Mouse (Mus musculus) gastrocnemius, postnatal 4 days (tissue): Measurements from ENCODE around the gene Zdhhc14. TPM values are rescaled to one million over a fixed set of nuclear protein-coding genes. Genes with fewer than 3 reads are reported as not detected.
A peak's percentile ranks its signal among the peaks of the same experiment; 100 is the strongest.

Source experiments
- DNase-seq, 2 experiments: peaks; one replicate each; pipeline ENCODE4 v3.0.0; 2021 to 2022; ENCODE audit warnings: low spot score in 2 of 2, mixed read lengths in 2 of 2
- long read RNA-seq, 2 experiments: library from polyadenylated mRNA; stranded (forward); transcript quantifications; one replicate each; pipeline ENCODE4 v2.0.0; 2021
- total RNA-seq, 2 experiments: library from RNA; stranded (reverse); gene quantifications; 2 replicates each; pipeline ENCODE4 v1.2.3; 2021

Gene Zdhhc14
- total RNA-seq = 1 to 10 TPM; 4.8 to 5.1 TPM
- long read RNA-seq, experiment 1, partial matches to known transcripts = 0 of 15 reads
- long read RNA-seq, experiment 1, other reads (novel, unspliced or antisense) = 14 of 15 reads
- long read RNA-seq, experiment 2, partial matches to known transcripts = 1 of 15 reads
- long read RNA-seq, experiment 2, other reads (novel, unspliced or antisense) = 11 of 15 reads

DNA sequence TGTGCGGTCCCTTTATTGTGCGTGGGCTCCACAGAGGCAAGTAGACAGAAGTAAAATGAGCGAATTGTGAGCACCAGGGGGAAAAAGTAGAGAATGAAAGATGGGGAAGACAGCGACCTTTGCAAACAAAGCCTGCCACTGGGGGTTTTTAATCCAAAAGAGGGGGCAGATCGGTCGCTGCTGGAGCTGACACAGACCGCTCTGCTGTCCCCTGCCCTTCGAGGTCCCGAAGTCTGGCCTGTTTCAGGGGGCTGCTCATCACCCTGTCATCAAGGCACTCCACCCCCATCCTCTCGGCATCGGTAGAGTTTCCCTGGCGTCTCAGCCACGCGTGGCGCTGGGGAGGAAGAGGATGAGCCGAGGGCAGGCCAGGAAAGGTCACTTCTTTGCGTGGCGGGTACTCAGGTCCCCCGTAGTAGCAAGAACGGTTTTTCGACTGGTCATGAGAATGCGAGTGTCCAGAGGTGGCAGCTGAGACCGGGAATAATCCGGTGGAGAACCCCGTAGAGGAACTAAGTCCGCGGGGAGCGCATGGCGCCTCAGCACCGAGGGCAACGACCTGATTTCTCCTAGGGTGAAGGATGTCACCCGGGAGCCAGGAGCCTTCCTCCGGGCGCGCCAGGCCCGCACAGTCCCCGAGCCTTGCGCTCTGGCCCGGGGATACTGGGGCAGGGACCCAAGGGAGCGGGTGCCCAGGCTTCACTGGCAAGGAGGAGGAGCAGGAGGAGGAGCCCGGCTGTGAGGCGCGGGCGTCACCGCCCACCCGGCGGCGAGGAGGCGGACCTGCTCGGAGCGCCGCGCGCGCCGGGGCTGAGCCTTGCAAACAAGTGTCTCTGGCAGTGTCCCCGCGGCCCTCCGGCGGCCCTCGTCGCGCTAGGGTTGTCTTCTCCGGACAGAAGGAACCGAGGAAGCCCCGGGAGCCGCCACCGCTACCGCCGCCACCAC is at the start of gene Zdhhc14:
Gene Zdhhc14, plus strand, starts transcription at position 757 of the 945 bp plus-strand sequence.
- peak; percentile 78 to 89 for DNase-seq

DNA sequence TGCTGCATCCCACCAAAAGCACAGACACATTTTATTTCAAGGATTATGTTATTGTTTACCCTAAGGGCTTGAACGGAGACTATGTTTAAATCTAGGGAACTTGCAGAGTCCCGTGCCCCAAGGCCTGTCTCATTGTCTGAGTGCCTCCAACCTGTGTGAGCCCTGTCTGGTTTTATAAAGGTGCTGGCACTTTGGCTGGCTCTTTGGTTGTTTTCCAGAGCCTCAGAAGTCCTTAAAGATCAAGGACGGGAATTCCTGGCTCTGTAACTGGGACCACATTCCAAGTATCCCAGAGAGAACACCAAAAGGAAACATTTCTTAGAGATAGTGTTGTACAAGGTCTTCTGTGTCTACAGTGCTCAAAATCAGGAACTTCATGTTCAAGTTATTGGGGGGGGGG is 49.1 kb upstream of the Zdhhc14 start:
- DNase-seq = no peak

DNA sequence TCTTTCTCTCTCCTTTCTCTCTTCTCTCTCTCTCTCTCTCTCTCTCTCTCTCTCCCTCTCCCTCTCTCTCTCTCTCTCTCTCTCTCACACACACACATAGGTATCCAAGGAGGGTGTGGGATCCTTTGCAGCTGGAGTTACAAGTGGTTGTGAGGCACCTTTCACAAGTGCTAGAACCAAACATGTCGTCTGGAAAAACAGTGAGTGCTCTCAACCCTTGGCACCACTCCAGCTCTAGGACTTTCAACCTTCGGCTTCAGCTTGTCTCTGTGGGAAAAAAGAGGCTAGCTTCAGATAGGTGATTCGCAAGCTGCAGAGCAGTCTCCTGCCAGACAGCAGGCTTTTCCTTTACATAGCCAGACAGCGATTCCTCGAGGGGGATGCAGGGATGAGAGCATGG is 48.6 kb upstream of the Zdhhc14 start:
- peak in 1 of 2 experiments; percentile 21 for DNase-seq

DNA sequence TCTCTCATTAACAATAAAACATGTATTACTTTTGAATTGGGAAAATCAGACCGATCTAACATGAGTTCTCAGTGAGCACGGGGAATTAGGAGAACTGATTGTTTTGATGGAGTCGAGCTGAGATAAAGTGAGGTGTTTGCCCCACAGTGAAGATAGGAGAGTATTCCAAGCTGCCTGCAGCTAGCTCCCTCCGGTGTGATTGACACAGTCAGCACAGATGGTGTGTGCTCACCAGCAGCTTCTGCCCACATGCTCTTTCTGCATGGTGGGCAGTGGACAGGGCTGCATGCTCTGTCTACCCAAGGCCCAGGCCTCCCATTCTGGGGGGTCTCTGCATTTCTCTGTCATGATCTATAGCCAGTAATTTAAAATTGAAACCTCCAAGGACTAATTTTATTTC is 38.7 kb upstream of the Zdhhc14 start:
- DNase-seq = no peak

DNA sequence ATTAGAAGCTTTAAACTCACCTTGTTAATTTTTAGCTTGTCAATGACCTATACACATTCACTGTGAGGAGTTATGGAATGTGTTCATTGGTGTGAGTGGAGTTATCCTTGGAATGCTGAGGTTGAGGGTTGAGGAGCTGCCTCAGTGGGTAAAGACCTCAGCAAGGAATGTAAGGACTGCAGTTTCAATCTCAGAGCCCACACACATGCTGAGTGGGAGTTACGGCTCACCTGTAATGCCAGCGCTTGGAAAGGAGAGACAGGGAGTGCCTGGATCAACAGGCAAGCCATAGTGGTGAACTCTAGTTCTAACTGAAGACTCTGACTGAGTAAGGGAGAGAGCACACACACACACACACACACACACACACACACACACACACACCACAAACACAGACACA is 28.4 kb upstream of the Zdhhc14 start:
- no peak for DNase-seq

DNA sequence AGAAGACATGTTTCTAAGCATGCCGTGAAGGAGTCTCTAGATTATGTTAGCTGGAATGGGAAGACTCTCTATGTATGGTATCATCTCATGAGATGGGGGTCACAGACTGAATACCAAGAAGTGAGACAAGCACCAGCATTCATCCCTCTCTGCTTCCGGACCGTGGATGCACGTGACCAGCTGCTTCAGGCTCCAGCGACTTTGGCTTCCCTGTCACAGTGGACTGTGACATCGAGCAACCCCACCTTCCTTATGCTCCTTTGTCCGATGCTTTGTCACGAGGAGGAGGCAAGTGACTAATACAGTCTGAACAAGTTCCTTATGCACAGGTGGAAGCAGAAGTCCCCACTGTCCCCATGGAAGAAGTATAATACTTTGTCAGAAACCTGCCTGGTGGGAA is 25.6 kb upstream of the Zdhhc14 start:
- DNase-seq = no peak

DNA sequence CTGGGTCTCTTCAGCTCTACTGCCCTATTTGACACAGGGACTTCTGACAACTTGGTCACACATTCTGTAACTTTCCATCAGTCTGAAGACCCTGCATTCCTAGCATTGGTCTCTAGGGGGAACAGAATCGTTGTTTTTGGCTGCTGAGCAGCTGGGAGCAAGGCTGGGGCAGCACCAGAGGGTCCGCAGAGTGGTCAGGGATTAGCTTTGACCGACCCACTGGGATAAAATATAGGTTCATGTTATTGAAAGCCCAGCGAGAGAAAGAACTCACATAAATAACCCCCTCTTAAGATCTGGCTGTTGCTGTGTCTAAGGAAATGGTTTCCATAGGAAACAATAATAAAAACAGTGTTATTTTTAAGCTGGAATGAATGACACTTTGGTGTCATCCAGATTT is 25.2 kb upstream of the Zdhhc14 start:
- DNase-seq = no peak

DNA sequence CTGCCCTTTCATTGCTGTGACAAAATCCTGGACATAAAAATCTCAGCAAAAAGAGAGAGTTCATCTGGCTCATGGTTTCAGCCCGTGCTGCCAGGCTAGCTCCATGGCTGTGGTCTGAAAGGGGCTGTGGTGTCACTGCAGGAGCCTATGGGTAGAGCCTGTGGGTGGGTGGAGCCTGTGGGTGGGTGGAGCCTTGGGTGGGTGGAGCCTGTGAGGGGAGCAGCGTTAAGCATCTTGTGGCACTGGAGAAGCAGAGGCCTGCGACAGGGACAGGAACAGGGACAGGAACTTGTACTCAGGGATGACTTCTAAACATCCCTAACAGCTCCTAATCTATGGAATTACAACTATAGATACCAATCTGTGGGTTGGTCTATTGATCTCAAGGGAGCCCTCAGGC is 20.1 kb upstream of the Zdhhc14 start:
- no peak for DNase-seq

DNA sequence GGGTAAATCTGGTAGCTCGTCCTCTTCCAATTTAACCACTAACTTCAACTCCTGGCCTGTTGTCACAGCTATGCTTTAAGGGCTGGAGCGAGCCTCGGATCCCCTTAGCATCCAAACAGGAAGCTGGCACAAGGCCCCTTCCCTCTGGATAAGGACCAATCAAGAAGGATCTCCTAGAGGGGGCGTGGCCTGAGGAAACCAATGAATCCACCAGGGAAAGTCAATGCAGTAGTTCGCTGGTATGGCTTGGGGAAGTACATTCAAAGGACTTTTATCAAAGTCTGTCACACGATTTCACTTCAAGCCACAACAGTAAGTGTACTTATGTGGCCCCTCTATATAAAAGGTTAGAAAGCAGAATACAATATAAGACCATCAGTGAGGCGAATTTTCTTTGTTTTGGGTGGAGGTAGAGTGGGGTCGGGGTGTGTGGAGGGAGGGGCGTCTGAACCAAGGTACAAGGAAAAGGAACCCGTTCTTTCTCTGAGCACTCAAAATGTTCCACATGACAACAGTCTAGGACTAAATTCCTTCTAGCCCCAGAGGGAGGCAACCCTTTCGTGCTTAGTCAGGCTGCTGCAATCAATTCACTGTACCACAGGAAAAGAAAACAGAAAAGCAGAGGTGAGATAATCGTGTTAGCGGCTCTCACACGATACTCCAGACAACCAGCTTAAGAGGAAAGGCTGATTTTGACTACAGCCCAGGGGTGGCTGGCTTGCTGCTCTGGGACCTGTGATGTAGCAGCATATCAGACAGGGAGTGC is 16.2 kb upstream of the Zdhhc14 start:
- no peak for DNase-seq

DNA sequence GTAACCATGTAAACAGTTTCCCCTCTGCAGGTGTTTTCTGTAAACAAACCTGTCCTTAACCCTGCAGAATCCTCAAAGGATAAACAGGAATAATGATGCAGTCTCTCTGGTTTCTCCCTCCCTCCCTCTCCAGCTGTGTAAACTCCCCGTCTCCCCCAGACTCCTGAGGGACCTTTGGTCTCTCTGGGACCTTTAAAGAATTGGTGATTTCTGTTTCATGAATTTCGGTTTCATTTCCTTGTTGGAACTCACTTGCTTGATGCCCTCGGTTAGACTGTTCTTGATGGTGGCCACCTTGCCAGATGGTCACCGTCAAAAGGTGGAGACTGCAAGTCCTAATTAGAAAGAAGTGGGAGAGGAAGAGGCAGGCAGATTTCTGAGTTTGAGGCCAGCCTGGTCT is 8.9 kb upstream of the Zdhhc14 start:
- DNase-seq = no peak

DNA sequence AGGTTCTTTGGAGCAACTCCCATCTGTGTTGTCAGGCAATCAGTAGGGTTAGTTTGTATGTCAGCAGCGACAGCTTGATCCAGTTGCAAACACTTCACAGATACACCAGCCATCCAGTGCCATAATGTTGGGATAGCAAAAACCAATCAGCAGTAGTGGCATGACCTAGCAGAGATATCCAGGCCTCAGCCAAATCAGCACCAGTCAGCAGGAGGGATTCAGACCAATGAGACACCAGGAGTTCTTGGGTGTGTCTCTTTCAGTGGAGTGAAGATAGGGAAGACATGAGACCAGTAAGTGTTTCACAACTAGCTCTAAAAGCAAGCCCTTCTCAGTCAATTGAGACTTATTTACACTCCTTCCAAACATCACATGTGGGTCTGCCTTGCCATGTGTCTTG is 7.7 kb upstream of the Zdhhc14 start:
- DNase-seq = no peak

DNA sequence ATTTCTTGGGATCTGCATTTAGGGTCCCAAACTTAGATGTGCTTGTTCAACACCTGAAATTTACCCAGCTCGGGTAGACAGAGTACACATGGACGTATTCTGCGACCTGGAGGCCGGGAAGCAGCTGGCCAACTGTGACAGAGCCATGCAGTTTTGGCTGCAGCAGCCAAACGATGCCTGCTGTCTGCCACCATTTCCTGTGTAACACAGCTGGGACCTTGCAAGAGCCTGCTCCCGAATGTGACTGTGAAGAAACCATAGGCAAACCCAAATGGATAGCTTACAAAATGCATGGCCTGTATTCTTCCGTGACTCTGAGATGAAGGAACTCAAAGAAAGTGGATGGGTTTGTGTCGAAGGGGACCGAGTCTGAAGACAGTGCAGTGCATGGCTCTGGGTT is 4.2 kb upstream of the Zdhhc14 start:
- no peak for DNase-seq

DNA sequence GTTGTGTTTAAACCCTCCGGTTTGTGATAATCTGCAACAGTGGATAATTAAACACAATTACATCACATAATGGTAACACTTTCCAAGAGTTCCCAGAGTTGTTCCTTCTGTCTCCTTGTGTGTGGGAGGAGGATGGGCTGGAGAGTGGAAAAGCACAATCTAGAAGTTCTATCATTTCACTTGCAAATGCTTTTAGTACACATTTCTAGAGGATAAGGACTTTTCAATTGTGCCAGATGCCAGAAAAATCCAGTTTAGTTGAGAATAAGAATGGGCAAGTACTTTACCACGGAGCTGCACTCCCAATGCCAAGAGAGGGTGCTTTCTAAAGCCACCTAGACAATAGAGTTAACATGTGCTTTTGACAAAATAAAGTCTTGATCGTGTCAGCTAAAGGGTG is 2.0 kb upstream of the Zdhhc14 start:
- DNase-seq = no peak

DNA sequence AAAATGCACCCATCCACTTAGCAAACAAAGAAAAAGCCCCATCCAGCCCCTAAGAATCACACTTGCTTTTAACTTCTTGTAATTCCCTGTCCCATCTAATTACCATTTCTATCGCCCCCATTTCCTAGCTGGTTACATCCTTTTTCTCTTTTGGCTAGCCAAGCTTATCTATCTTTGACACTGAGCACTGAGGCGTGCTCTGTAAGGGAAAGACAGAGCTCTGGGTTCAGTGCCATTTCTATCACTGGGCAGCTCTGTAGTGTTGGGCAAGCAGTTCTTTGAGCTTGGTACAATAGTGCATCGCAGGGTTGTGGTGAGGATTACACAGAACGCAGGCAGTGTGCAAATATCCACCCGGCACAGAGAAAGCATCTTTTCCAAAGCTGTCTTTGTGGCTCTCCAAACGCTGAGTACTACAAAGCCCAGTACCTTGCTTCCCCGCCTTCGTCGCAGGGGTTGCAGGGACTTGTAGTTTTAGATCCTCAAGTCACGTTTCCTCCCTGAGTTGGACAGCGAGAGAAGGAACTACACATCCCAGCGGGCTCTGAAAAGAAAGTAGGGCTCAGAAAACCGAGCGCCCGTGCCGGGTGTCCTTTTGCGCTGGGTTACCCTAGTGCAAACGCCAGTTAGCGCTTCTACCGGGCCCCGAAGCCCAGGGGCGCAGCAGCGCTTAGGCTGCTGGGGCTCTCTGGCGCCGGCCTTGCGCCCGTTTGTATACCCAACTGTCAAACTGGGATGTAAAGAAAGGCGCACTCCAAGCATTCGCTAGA is 1.1 kb upstream of the Zdhhc14 start:
- peak; percentile 65 to 84 for DNase-seq

DNA sequence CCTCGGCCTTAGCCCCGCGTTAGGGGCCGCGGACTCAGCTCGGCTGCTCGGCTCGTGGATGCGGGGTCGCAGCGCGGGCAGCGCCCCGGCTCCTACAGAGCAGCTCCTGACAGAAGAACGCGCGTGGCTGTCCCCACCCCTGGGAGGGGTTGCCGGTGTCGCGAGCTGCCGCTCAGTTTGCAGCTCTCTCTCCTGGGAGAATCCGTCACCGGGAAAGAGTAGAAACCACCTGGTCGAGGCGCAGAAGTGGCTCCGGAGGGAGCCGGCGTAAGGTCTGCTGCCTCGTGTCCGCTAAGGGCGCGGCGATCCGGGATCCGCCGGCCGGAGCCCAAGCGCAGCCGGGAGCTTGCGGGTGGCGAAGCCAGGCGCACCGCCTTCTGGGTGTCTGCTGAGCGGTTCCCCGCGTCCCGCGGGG is 396 bp downstream of the Zdhhc14 start:
- peak; percentile 40 to 47 for DNase-seq

DNA sequence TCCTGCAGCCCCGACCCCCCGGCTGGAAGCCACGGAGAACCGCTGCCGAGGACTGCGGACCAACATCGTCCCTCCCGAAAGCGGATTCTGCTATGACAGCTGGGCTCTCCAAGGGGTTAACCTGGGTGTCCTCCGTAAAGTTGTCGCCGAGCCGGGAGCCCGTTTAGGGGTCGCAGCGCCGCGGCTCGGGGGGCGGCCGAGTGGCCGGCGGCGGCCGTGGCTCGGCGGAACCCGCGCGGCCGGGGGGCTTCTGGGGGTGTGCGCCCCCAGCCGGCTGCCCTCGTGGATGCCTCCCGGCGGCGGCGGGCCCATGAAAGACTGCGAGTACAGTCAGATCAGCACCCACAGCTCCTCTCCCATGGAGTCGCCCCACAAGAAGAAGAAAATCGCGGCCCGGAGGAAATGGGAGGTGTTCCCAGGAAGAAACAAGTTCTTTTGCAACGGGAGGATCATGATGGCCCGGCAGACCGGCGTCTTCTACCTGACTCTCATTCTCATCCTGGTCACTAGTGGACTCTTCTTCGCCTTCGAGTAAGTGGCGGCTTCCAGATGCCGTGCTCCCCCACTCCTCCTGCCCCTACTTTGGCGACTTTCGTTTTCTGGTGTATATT is 909 bp downstream of the Zdhhc14 start:
- DNase-seq = peak in 1 of 2 experiments; percentile 23

DNA sequence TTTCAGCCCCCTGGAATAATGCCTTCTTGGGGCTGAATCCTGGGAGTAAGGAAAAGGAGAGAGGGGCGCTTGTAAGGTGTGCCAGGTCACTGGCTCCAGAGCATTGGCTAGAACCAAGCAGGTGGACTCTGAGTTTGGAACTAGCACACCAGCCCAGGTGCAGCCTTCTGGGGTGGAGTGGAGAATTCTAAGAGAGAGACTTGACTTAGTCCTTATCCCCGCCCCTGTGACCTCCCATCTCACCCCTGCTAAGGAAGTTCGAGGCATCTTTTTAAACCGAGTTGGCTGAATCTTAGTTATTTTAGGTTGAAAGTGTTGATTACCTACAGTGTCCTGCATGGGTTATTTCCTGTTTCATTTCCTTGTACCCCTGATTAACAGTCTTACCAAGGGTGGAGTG is 1.5 kb downstream of the Zdhhc14 start:
- no peak for DNase-seq

DNA sequence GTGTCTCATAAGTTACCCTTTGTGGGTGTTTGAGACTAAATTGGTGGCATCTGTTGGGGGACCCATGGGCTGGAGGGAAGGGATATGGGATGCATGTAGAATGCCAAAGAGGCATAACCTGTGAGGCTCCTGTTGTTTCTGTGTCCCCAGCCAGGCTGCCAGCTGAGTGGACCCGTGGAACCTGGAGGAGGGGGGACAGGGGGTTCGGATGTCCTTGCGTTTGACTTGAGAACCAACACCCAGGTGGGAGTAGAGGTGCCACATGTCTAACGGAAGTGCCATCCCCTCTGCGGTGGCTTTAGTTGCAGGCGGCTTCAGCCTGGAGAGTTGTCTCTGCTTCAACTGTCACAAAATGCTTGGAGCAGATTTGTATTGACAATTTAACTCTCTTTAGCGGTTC is 2.5 kb downstream of the Zdhhc14 start:
- DNase-seq = no peak

DNA sequence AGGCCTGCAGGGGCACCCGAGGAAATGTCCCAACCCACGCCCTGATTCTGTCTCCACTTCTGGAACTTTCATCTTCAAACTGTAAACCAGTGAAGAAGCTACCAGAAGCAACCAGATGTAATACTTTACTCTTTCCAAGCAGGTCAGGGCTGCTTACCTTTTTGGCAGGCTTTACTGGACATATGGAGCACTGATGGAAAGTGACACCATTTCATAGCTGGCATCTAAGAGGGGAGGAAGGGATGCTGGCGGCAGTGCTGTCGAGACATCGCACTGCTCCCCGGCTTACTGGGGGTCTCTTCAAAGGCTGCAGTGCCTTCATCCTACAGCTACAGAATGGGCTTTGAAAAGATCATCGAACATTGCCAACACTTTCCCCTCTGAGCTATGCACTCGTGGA is 5.3 kb downstream of the Zdhhc14 start:
- DNase-seq = no peak

DNA sequence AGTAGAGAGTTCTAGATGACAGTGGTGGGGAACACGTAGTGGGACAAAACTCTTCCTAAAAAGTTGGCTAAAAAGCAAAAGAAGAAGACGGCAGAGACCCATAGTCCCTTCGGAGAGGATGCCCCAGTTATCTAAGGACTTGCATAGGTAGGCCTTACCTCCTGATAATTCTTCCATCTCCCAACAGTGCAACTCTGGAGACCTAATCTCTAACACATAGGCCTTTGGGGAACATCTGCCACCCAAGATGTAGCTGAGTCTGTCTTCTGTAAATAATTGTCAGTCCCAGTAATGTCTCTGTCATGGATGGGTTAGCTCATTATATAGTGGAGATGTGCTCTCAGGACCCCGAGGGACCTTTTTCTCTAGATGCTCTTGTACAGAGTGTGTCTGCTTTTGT is 6.6 kb downstream of the Zdhhc14 start:
- no peak for DNase-seq
